Mouse (Mus musculus): ENCODE measurements around the gene Cisd2. TPM values are rescaled to one million over a fixed set of nuclear protein-coding genes. Genes with fewer than 3 reads are reported as not detected.

Cisd2 gene
- polyA plus RNA-seq, 1 experiment, result 26.6 TPM

- H3K27ac ChIP-seq (ENCODE audit: insufficient read depth, low read depth, low read length), result no peak overlapping the region
- H3K4me1 ChIP-seq (ENCODE audit: control insufficient read depth, insufficient read depth, insufficient read length, low read length), result peaks cover 9% of the 10 kb centered on the region; the same call in 1 of the 2 replicates
- no peak for TF ChIP-seq POLR2A (IDR thresholded peaks at IDR 0.05; ENCODE audit: low read depth, low read length)
- no peak for TF ChIP-seq CTCF (IDR thresholded peaks at IDR 0.05; ENCODE audit: extremely low read depth, insufficient read length, insufficient replicate concordance, low read depth, low read length)
- H3K4me3 ChIP-seq (ENCODE audit: low read depth, low read length), result no peak overlapping the region
- no peaks in the 10 kb centered on the region for H3K27me3 ChIP-seq (ENCODE audit: control insufficient read depth, insufficient read depth, low read length)
- no peaks in the 10 kb centered on the region for H3K36me3 ChIP-seq (ENCODE audit: control insufficient read depth, insufficient read depth, low read length)
Measured at GRCm38 (mm10) chr3:135397112-135397511, 26.6 kb downstream of the Cisd2 start.

- TF ChIP-seq POLR2A (IDR thresholded peaks at IDR 0.05; ENCODE audit: low read depth, low read length) (no peak), CTCF (IDR thresholded peaks at IDR 0.05; ENCODE audit: extremely low read depth, insufficient read length, insufficient replicate concordance, low read depth, low read length) (no peak)
- peaks cover 9% of the 10 kb centered on the region; the same call in 1 of the 2 replicates for H3K4me1 ChIP-seq (ENCODE audit: control insufficient read depth, insufficient read depth, insufficient read length, low read length)
- no peaks in the 10 kb centered on the region for H3K36me3 ChIP-seq (ENCODE audit: control insufficient read depth, insufficient read depth, low read length)
- H3K4me3 ChIP-seq (ENCODE audit: low read depth, low read length), result no peak overlapping the region
- H3K27ac ChIP-seq (ENCODE audit: insufficient read depth, low read depth, low read length), result peak overlapping the region; percentile 60; the same call in 1 of the 2 replicates
- 19% methylated on average over 6 of the region's 6 CpGs for WGBS
- H3K27me3 ChIP-seq (ENCODE audit: control insufficient read depth, insufficient read depth, low read length), result no peaks in the 10 kb centered on the region
Measured at GRCm38 (mm10) chr3:135396081-135396480, 27.6 kb downstream of the Cisd2 start.

- H3K36me3 ChIP-seq (ENCODE audit: control insufficient read depth, insufficient read depth, low read length), result no peaks in the 10 kb centered on the region
- H3K4me3 ChIP-seq (ENCODE audit: low read depth, low read length), result no peak overlapping the region
- no peak for TF ChIP-seq POLR2A (IDR thresholded peaks at IDR 0.05; ENCODE audit: low read depth, low read length)
- no peak for TF ChIP-seq CTCF (IDR thresholded peaks at IDR 0.05; ENCODE audit: extremely low read depth, insufficient read length, insufficient replicate concordance, low read depth, low read length)
- peaks cover 9% of the 10 kb centered on the region; the same call in 1 of the 2 replicates for H3K4me1 ChIP-seq (ENCODE audit: control insufficient read depth, insufficient read depth, insufficient read length, low read length)
- no peaks in the 10 kb centered on the region for H3K27me3 ChIP-seq (ENCODE audit: control insufficient read depth, insufficient read depth, low read length)
- 37% methylated on average over 5 of the region's 5 CpGs for WGBS
- peak overlapping the region; percentile 32 for H3K27ac ChIP-seq (ENCODE audit: insufficient read depth, low read depth, low read length)
Measured at GRCm38 (mm10) chr3:135395085-135395484, 28.6 kb downstream of the Cisd2 start.

- Histone ChIP-seq H3K27me3 (ENCODE audit: control insufficient read depth, insufficient read depth, low read length) (no peaks in the 10 kb centered on the region), H3K27ac (ENCODE audit: insufficient read depth, low read depth, low read length) (no peak overlapping the region), H3K36me3 (ENCODE audit: control insufficient read depth, insufficient read depth, low read length) (no peaks in the 10 kb centered on the region), H3K4me1 (ENCODE audit: control insufficient read depth, insufficient read depth, insufficient read length, low read length) (peaks cover 6% of the 10 kb centered on the region; the same call in 1 of the 2 replicates), H3K4me3 (ENCODE audit: low read depth, low read length) (no peak overlapping the region)
- TF ChIP-seq CTCF (IDR thresholded peaks at IDR 0.05; ENCODE audit: extremely low read depth, insufficient read length, insufficient replicate concordance, low read depth, low read length) (no peak), POLR2A (IDR thresholded peaks at IDR 0.05; ENCODE audit: low read depth, low read length) (no peak)
- WGBS, result 73% methylated on average over 6 of the region's 6 CpGs
Measured at GRCm38 (mm10) chr3:135393186-135393585, 30.5 kb downstream of the Cisd2 start.

- TF ChIP-seq CTCF (IDR thresholded peaks at IDR 0.05; ENCODE audit: extremely low read depth, insufficient read length, insufficient replicate concordance, low read depth, low read length) (no peak), POLR2A (IDR thresholded peaks at IDR 0.05; ENCODE audit: low read depth, low read length) (no peak)
- WGBS, result 93% methylated on average over 4 of the region's 4 CpGs
- Histone ChIP-seq H3K4me1 (ENCODE audit: control insufficient read depth, insufficient read depth, insufficient read length, low read length) (no peaks in the 10 kb centered on the region), H3K27me3 (ENCODE audit: control insufficient read depth, insufficient read depth, low read length) (no peaks in the 10 kb centered on the region), H3K4me3 (ENCODE audit: low read depth, low read length) (no peak overlapping the region), H3K27ac (ENCODE audit: insufficient read depth, low read depth, low read length) (no peak overlapping the region), H3K36me3 (ENCODE audit: control insufficient read depth, insufficient read depth, low read length) (no peaks in the 10 kb centered on the region)
Measured at GRCm38 (mm10) chr3:135379868-135380267, 43.9 kb downstream of the Cisd2 start.

GRCm38 (mm10) chr3:135377445-135377844, 46.3 kb downstream of the Cisd2 start:
- no peaks in the 10 kb centered on the region for H3K27me3 ChIP-seq (ENCODE audit: control insufficient read depth, insufficient read depth, low read length)
- no peak overlapping the region for H3K27ac ChIP-seq (ENCODE audit: insufficient read depth, low read depth, low read length)
- H3K4me1 ChIP-seq (ENCODE audit: control insufficient read depth, insufficient read depth, insufficient read length, low read length), result peaks cover 3% of the 10 kb centered on the region
- no peak for TF ChIP-seq CTCF (IDR thresholded peaks at IDR 0.05; ENCODE audit: extremely low read depth, insufficient read length, insufficient replicate concordance, low read depth, low read length)
- TF ChIP-seq POLR2A (IDR thresholded peaks at IDR 0.05; ENCODE audit: low read depth, low read length), result no peak
- no peaks in the 10 kb centered on the region for H3K36me3 ChIP-seq (ENCODE audit: control insufficient read depth, insufficient read depth, low read length)
- 38% methylated on average over 10 of the region's 10 CpGs for WGBS
- no peak overlapping the region for H3K4me3 ChIP-seq (ENCODE audit: low read depth, low read length)

GRCm38 (mm10) chr3:135375836-135376235, 47.9 kb downstream of the Cisd2 start:
- no peak overlapping the region for H3K27ac ChIP-seq (ENCODE audit: insufficient read depth, low read depth, low read length)
- no peaks in the 10 kb centered on the region for H3K27me3 ChIP-seq (ENCODE audit: control insufficient read depth, insufficient read depth, low read length)
- no peaks in the 10 kb centered on the region for H3K36me3 ChIP-seq (ENCODE audit: control insufficient read depth, insufficient read depth, low read length)
- H3K4me1 ChIP-seq (ENCODE audit: control insufficient read depth, insufficient read depth, insufficient read length, low read length), result peaks cover 3% of the 10 kb centered on the region
- 84% methylated on average over 3 of the region's 3 CpGs for WGBS
- no peak overlapping the region for H3K4me3 ChIP-seq (ENCODE audit: low read depth, low read length)
- TF ChIP-seq POLR2A (IDR thresholded peaks at IDR 0.05; ENCODE audit: low read depth, low read length), result no peak
- TF ChIP-seq CTCF (IDR thresholded peaks at IDR 0.05; ENCODE audit: extremely low read depth, insufficient read length, insufficient replicate concordance, low read depth, low read length), result no peak
